Mouse (Mus musculus) liver, embryonic 14 days (tissue): Measurements from ENCODE around the gene Fbxw25. TPM values are rescaled to one million over a fixed set of nuclear protein-coding genes. Genes with fewer than 3 reads are reported as not detected.

Experiments
- polyA plus RNA-seq: library from polyadenylated mRNA; depleted of rRNA; stranded (reverse); fragments of >200 nt; gene quantifications from 2 replicates; pipeline ENCODE4 v1.2.3, GENCODE M21; 2012; rRNA removed

The Fbxw25 gene
- polyA plus RNA-seq = not detected in 2 replicates

GRCm38 (mm10) chr9:109664552-109664951 is at the start of gene Fbxw25:
TSS of gene Fbxw25 (minus strand) at chr9:109664652.

DNA sequence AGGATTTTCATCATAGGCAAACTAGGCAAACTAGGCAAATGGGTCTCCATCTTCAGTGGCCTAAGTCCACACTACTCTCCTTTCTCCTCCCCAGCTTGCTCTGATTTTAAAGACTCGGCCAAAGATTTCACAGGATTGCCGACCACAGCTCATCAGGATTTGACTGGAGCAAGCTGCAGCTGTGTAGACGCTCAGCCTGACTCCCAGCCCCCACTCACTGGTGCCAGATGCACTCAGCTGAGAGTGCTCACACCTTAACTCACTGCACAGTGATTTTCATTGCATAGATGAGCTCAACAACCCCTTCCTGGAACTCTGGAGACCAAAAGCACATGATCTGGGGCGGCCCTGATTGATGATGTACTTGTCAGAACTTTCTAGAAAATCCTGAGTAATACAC is 38.1 kb upstream of the Fbxw25 start, which contains the start of gene Fbxw18:
Fbxw18 (minus strand) TSS at position 101 of the 400 bp plus-strand sequence.

DNA sequence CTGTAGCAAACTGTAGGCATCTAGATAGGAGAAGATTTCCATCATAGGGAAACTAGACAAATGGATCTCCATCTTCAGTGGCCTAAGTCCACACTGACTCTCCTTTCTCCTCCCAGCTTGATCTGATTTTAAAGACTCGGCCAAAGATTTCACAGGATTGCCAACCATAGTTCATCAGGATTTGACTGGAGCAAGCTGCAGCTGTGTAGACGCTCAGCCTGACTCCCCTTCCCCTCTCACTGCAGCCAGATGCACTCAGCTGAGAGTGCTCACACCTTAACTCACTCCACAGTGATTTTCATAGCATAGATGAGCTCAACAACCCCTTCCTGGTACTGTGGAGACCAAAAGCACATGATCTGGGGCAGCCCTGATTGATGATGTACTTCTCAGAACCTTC is 38.5 kb downstream of the Fbxw25 start, which contains the start of gene Fbxw24:
Fbxw24 (minus strand) TSS at position 101 of the 400 bp plus-strand sequence.

Other genes with a start within 250 kb of the Fbxw25 start
- gene Fbxw16, start 215.5 kb downstream of the Fbxw25 start, polyA plus RNA-seq = not detected in 2 replicates
- not detected in 2 replicates for gene Fbxw19, start 168.8 kb downstream of the Fbxw25 start, polyA plus RNA-seq
- 0.02 TPM in 1 of 2 replicates, not detected in the other for gene Fbxw15, start 96.4 kb downstream of the Fbxw25 start, polyA plus RNA-seq
- 0.02 TPM in 1 of 2 replicates, not detected in the other for gene Fbxw24, start 38.6 kb downstream of the Fbxw25 start, polyA plus RNA-seq
- 0.02 TPM in 1 of 2 replicates, not detected in the other for gene Fbxw18, start 38.0 kb upstream of the Fbxw25 start, polyA plus RNA-seq
- gene Fbxw26, start 81.4 kb upstream of the Fbxw25 start, polyA plus RNA-seq = not detected in 2 replicates
- not detected in 2 replicates for gene Fbxw27, start 126.0 kb upstream of the Fbxw25 start, polyA plus RNA-seq
- gene Spink8, start 147.6 kb upstream of the Fbxw25 start, polyA plus RNA-seq = not detected in 2 replicates
- gene Nme6, start 168.1 kb upstream of the Fbxw25 start, polyA plus RNA-seq = 30.4 and 33.0 TPM in 2 replicates
- gene Camp, start 185.0 kb upstream of the Fbxw25 start, polyA plus RNA-seq = 35.8 and 62.7 TPM in 2 replicates
- gene Cdc25a, start 210.9 kb upstream of the Fbxw25 start, polyA plus RNA-seq = 11.2 and 12.5 TPM in 2 replicates